Mouse (Mus musculus) intestine, embryonic 14.5 days (tissue): ENCODE results near the gene Snip1. TPM values are rescaled to one million over a fixed set of nuclear protein-coding genes. Genes with fewer than 3 reads are reported as not detected.

Source experiments
- ATAC-seq: fragments of 200-750 bp; cut with Nextera tagmentation; replicated peaks from 2 replicates; pipeline ENCODE4 v1.8.0; 2017; ENCODE audit warnings: low read depth, moderate number of reproducible peaks, moderate TSS enrichment, moderate library complexity; ENCODE audit not compliant: low FRiP score, low TSS enrichment
- DNase-seq: peaks from one replicate; pipeline ENCODE4 v3.0.0-alpha.2; 2018; ENCODE audit warnings: low spot score
- H3K27ac ChIP-seq: fragments of 300-500 bp; sonication (generic); 2 replicates; pipeline ENCODE4 v1.5.1; 2014; ENCODE audit warnings: low read depth, mild to moderate bottlenecking, control low read depth
- H3K27me3 ChIP-seq: fragments of 300-500 bp; sonication (generic); replicated peaks from 2 replicates; pipeline ENCODE4 v1.6.1; 2014; ENCODE audit warnings: low read length, control low read depth; ENCODE audit not compliant: control insufficient read depth, insufficient read depth
- H3K36me3 ChIP-seq: fragments of 300-500 bp; sonication (generic); 2 replicates; pipeline ENCODE4 v1.6.1; 2014; ENCODE audit warnings: low read length, control low read depth; ENCODE audit not compliant: control insufficient read depth, insufficient read depth
- H3K4me1 ChIP-seq: fragments of 300-500 bp; sonication (generic); replicated peaks from 2 replicates; pipeline ENCODE4 v1.6.1; 2014; ENCODE audit warnings: low read length, control low read depth, mixed read lengths; ENCODE audit not compliant: control insufficient read depth, insufficient read depth
- H3K4me2 ChIP-seq: fragments of 300-500 bp; sonication (generic); 2 replicates; pipeline ENCODE4 v1.6.1; 2014; ENCODE audit warnings: low read length
- H3K4me3 ChIP-seq: fragments of 300-500 bp; sonication (generic); 2 replicates; pipeline ENCODE4 v1.5.1; 2014; ENCODE audit warnings: low read depth, low read length, control low read depth, mixed read lengths
- H3K9ac ChIP-seq: fragments of 300-500 bp; sonication (generic); 2 replicates; pipeline ENCODE4 v1.6.1; 2014; ENCODE audit warnings: mild to moderate bottlenecking, low read length
- H3K9me3 ChIP-seq: fragments of 300-500 bp; sonication (generic); 2 replicates; pipeline ENCODE4 v1.6.1; 2016; ENCODE audit warnings: low read length, control low read depth; ENCODE audit not compliant: control insufficient read depth
- WGBS: fragments of 180-500 bp; shearing (Covaris S2); extraction: QIAGEN DNeasy Blood & Tissue Kit; methylation state at CpG from one replicate; pipeline ENCODE4 v1.1.7; 2014; 5-methylcytosine and 5-hydroxymethylcytosine counted together
- polyA plus RNA-seq: library from polyadenylated mRNA; unstranded; fragments of >200 nt; fragmentation: Nextera tagmentation; extraction: Ambion mirVana; gene quantifications from 2 replicates; pipeline ENCODE4 v1.2.1, GENCODE M21; 2014

Snip1 gene
- polyA plus RNA-seq, 1 experiment from 2014 or later: 28.8 TPM

DNA sequence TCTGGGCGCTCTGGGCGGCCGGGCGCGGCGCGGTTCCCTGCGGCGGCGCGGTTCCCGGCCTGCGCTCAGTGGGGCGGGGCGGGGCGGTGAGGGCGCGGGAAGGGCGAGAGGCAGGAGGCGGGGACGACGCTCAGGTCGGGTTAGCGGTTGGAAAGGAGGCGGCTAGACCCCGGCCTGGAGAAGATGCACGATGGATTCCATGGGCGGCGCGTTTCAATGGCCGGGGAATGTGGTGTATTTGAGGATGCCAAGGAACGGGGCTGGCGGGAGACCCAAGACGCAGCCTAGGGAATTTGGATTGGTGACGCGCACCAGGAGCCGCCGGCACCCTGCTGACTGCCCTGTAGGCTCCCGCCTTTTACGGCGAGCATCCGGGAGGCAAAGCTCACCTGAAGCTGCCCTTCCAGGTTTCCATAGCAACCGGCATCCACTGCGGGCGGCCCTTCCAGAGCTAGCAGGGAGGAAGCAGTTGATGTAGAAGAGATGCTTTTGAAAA lies 18.9 kb downstream of the Snip1 start:
- H3K9me3 ChIP-seq: no peaks in the 10 kb centered on the region
- peak overlapping the region; percentile 93 for H3K27ac ChIP-seq
- H3K4me2 ChIP-seq: peak overlapping the region; percentile 84
- DNase-seq (no peak), ATAC-seq (peak; percentile 95)
- H3K36me3 ChIP-seq: peaks cover 39% of the 10 kb centered on the region
- H3K4me1 ChIP-seq: peaks cover 11% of the 10 kb centered on the region
- peak overlapping the region; percentile 74 for H3K9ac ChIP-seq
- no peaks in the 10 kb centered on the region for H3K27me3 ChIP-seq
- H3K4me3 ChIP-seq: peak overlapping the region; percentile 68
- 0% methylated on average over 45 of the region's 45 CpGs for WGBS

DNA sequence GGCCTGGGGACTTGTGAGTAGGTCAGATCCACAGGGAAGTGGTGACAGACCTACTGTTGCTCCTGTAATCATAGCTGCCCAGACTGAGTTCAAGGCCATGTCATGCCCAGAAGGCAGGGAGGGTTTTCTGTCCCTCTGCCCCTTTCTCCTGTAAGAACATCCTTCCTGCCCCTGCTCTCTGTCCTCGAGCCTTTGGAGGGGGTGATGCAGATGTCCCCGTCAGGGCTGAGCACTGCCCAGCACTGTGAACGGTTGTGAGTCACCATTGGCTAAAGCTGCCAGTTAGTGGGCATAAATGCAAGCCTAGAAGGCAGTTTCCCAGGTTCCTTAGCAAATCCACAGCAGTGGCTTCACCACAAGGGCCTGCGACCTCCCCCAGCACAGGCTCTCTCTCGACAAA lies 26.6 kb downstream of the Snip1 start:
- Histone ChIP-seq H3K4me3 (no peak overlapping the region), H3K4me2 (no peak overlapping the region), H3K9me3 (no peaks in the 10 kb centered on the region), H3K9ac (no peak overlapping the region), H3K4me1 (no peaks in the 10 kb centered on the region), H3K27ac (no peak overlapping the region), H3K36me3 (peaks cover 41% of the 10 kb centered on the region), H3K27me3 (no peaks in the 10 kb centered on the region)
- DNase-seq (no peak), ATAC-seq (no peak)
- 88% methylated on average over 5 of the region's 5 CpGs for WGBS

DNA sequence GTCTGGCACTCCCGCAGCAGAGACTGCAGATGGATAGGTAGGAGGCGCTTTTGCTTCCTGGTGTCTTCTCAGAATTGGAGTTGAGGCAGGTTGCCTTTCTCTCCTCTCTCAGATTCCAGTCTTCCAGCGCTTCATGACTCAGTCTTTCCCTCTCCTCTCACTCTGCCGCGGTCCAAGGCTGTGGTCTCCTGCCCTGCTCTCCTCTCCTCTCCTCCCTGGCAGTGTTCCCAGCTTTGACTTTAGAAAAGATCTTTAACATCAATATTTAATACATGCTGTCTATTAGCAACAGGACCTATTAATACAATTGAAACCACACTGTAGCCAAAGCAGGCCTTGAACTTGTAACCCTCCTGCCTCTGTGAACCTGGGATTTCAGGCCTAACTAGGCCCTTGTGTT lies 29.6 kb downstream of the Snip1 start:
- Histone ChIP-seq H3K36me3 (peaks cover 19% of the 10 kb centered on the region), H3K4me1 (no peaks in the 10 kb centered on the region), H3K27me3 (no peaks in the 10 kb centered on the region), H3K4me3 (no peak overlapping the region), H3K9me3 (no peaks in the 10 kb centered on the region), H3K4me2 (no peak overlapping the region), H3K9ac (no peak overlapping the region), H3K27ac (no peak overlapping the region)
- no peak for DNase-seq
- ATAC-seq: no peak
- 85% methylated on average over 5 of the region's 5 CpGs for WGBS

DNA sequence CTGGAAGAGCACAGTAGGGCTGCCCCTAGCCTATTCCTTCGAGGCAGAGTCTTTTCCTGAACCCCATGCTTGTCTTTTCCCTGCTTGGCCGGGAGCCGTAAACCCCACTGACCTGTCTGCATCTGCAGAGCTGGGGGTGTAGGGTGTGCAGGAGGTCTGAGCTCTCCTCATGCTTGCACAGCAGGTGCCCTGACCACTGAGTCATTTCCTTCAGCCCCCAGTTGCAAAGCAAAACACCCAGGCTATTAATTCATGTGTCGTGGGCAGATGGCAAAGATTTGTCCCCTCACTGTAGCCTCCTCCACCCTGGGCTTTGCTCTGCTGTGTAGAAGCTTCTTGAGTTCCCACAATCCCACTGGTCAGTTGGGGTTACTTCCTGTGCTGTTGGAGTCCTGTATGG lies 30.9 kb downstream of the Snip1 start:
- Histone ChIP-seq H3K9me3 (no peaks in the 10 kb centered on the region), H3K4me2 (no peak overlapping the region), H3K36me3 (peaks cover 11% of the 10 kb centered on the region), H3K27me3 (no peaks in the 10 kb centered on the region), H3K4me3 (no peak overlapping the region), H3K4me1 (no peaks in the 10 kb centered on the region), H3K9ac (no peak overlapping the region), H3K27ac (no peak overlapping the region)
- ATAC-seq (no peak), DNase-seq (no peak)
- 83% methylated on average over 4 of the region's 4 CpGs for WGBS

DNA sequence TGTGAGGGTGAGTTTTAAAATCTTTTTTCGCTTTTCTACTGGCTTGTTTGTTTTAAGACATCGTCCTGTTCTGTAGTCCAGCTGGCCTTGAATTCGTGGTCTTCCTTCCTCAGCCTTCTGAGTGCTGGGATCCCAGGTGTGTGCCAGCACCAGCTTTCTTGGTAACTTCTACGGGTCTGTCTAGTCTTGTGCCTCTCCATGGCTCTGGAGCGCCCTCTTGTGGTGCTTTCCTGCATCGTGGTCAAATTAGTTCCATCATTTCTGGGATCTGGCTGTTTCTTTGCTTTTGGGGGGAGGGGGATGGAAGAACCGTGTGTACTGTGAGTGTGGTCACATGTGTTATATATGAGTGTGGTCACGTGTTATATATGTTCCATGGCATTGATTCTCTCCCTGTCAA lies 33.0 kb downstream of the Snip1 start:
- 7% methylated on average over 8 of the region's 8 CpGs for WGBS
- H3K27me3 ChIP-seq: no peaks in the 10 kb centered on the region
- H3K36me3 ChIP-seq: peaks cover 25% of the 10 kb centered on the region
- ATAC-seq (peak; percentile 75), DNase-seq (peak; percentile 97)
- H3K9ac ChIP-seq: no peak overlapping the region
- H3K4me2 ChIP-seq: no peak overlapping the region
- no peaks in the 10 kb centered on the region for H3K9me3 ChIP-seq
- H3K4me3 ChIP-seq: no peak overlapping the region
- H3K27ac ChIP-seq: no peak overlapping the region
- H3K4me1 ChIP-seq: no peaks in the 10 kb centered on the region

DNA sequence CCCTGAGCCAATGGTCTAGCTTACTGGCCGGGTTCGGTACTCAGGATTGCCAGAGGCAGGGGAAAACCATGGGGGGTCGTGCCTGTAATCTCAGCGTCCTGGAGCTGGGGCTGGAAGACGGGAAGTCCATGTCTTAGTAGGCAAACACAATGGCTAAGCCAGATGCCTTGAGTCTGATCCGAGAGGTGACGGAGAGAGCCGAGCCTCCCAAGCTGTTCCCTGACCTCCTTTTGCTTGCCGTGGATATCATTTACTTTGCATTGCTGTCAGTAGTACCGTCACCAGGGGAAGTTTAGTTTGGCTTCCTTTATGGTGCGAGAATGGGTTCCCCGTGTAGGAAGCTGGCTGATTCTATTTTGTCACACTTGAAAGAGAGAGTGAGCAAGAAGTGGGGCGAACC lies 34.9 kb downstream of the Snip1 start:
- no peaks in the 10 kb centered on the region for H3K27me3 ChIP-seq
- 86% methylated on average over 13 of the region's 13 CpGs for WGBS

DNA sequence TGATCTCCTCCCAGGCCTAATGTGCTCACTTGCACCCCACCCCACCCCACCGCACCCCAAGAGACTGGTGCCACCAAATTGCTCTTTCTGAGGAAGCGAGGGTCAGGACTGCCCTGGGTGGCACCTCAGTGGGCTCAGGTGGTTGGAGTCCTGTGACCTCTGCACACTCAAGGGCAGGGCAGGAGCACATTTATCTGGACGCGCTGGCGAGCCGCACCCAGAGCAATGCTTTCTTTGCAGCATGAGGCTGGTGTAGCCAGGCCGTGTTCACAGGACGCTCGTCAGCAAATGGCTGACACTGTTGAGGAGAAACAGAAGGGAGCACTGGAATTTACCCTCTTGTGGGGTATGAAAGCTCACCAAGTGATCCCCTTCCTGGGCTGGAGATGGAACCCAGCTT lies 38.9 kb downstream of the Snip1 start:
- no peak overlapping the region for H3K4me3 ChIP-seq
- 70% methylated on average over 9 of the region's 9 CpGs for WGBS
- no peak overlapping the region for H3K9ac ChIP-seq
- ATAC-seq (no peak), DNase-seq (no peak)
- H3K4me1 ChIP-seq: no peaks in the 10 kb centered on the region
- peaks cover 56% of the 10 kb centered on the region for H3K36me3 ChIP-seq
- no peak overlapping the region for H3K4me2 ChIP-seq
- H3K27me3 ChIP-seq: no peaks in the 10 kb centered on the region
- H3K27ac ChIP-seq: no peak overlapping the region
- H3K9me3 ChIP-seq: no peaks in the 10 kb centered on the region

More for the DNA sequence above, 34.9 kb downstream of the Snip1 start:
- no peaks in the 10 kb centered on the region for H3K4me1 ChIP-seq
- no peak overlapping the region for H3K4me3 ChIP-seq
- ATAC-seq: no peak
- H3K36me3 ChIP-seq: peaks cover 40% of the 10 kb centered on the region
- no peaks in the 10 kb centered on the region for H3K9me3 ChIP-seq
- H3K4me2 ChIP-seq: no peak overlapping the region
- H3K9ac ChIP-seq: no peak overlapping the region
- H3K27ac ChIP-seq: no peak overlapping the region
- no peak for DNase-seq

DNA sequence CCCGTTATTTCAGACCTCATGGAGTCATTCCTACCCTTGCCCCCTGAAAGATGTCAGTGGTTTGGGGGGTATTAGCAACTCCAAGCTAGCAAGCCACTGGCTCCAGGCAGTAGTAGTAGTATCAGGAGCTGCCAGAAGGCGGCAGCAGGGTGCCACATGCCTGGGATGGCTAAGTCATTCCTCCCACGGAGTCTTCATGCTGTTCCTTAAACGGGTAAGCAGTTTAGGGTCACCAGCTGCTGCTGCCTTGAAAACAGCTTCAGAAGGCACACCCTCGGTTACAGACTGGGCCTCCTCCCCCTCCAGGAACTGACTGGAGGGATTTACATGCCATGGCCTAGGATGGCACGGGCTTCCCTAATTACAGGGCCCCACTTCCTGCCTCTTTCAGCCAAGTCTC lies 48.2 kb downstream of the Snip1 start:
- Histone ChIP-seq H3K36me3 (peaks cover 10% of the 10 kb centered on the region), H3K27me3 (no peaks in the 10 kb centered on the region), H3K4me2 (no peak overlapping the region), H3K4me1 (peaks cover 10% of the 10 kb centered on the region; the same call in 1 of the 2 replicates), H3K4me3 (no peak overlapping the region), H3K9me3 (no peaks in the 10 kb centered on the region), H3K27ac (0 out of 2 replicates have a peak overlapping the region, but pooled peaks have one; percentile 16), H3K9ac (no peak overlapping the region)
- ATAC-seq: peak; percentile 38; the same call in 1 of the 2 replicates
- peak; percentile 91 for DNase-seq
- WGBS: 7% methylated on average over 6 of the region's 6 CpGs

DNA sequence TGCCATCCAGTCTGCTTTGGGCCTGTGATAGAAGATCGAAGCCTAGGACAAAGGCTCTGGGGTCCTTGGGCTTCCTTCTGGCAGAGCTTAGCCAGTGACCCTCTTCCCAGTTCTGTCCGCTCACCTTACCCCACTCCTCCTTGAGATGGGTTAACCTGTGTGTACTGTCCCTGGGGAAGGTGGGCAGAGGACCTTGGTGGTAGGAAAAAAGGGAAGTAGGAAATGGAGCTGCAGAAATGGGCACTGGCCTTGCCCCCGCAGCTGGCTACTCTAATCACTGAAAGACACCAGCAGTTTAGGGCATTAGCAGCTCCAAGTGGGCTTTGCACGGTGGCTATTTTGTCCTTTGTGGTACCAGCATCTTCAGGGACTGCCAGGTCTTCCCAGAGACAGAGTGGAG lies 48.6 kb downstream of the Snip1 start:
- H3K9ac ChIP-seq: no peak overlapping the region
- ATAC-seq: no peak
- 75% methylated on average over 4 of the region's 4 CpGs for WGBS
- peaks cover 8% of the 10 kb centered on the region; the same call in 1 of the 2 replicates for H3K36me3 ChIP-seq
- DNase-seq: no peak
- 0 out of 2 replicates have a peak overlapping the region, but pooled peaks have one; percentile 16 for H3K27ac ChIP-seq
- peaks cover 10% of the 10 kb centered on the region; the same call in 1 of the 2 replicates for H3K4me1 ChIP-seq
- no peak overlapping the region for H3K4me3 ChIP-seq
- H3K27me3 ChIP-seq: no peaks in the 10 kb centered on the region
- H3K9me3 ChIP-seq: no peaks in the 10 kb centered on the region
- H3K4me2 ChIP-seq: no peak overlapping the region
